Mouse (Mus musculus): ENCODE measurements at regions not wholly inside any gene's neighbourhood (a gene's known extent, or its start where the extent isn't known, plus 50 kb on each side); places are given as distances from the start of the nearest gene placed in this dataset.
A peak's percentile ranks its signal among the peaks of the same experiment; 100 is the strongest.

- no peaks in the 10 kb centered on the region for H3K27me3 ChIP-seq (ENCODE audit: control insufficient read depth, insufficient read depth, low read length, poor library complexity, severe bottlenecking)
- H3K36me3 ChIP-seq (ENCODE audit: control insufficient read depth, insufficient read depth, low read length, poor library complexity, severe bottlenecking) = no peaks in the 10 kb centered on the region
- DNase-seq (ENCODE audit: low read depth, low spot score) = no peak
Measured at GRCm38 (mm10) chr9:71366573-71366972, 119.2 kb downstream of the Polr2m start.

- DNase-seq (ENCODE audit: low read depth, low spot score) = no peak
- Histone ChIP-seq H3K36me3 (ENCODE audit: control insufficient read depth, insufficient read depth, low read length, poor library complexity, severe bottlenecking) (no peaks in the 10 kb centered on the region), H3K27me3 (ENCODE audit: control insufficient read depth, insufficient read depth, low read length, poor library complexity, severe bottlenecking) (no peaks in the 10 kb centered on the region)
Measured at GRCm38 (mm10) chr9:71365177-71365738, 120.5 kb downstream of the Polr2m start.

GRCm38 (mm10) chr9:71364047-71364665 is 121.6 kb downstream of the Polr2m start:
- Histone ChIP-seq H3K27me3 (ENCODE audit: control insufficient read depth, insufficient read depth, low read length, poor library complexity, severe bottlenecking) (no peaks in the 10 kb centered on the region), H3K36me3 (ENCODE audit: control insufficient read depth, insufficient read depth, low read length, poor library complexity, severe bottlenecking) (no peaks in the 10 kb centered on the region)
- DNase-seq (ENCODE audit: low read depth, low spot score) = no peak

GRCm38 (mm10) chr9:71362401-71362800 is 123.3 kb downstream of the Polr2m start:
- no peaks in the 10 kb centered on the region for H3K27me3 ChIP-seq (ENCODE audit: control insufficient read depth, insufficient read depth, low read length, poor library complexity, severe bottlenecking)
- no peak for DNase-seq (ENCODE audit: low read depth, low spot score)
- H3K36me3 ChIP-seq (ENCODE audit: control insufficient read depth, insufficient read depth, low read length, poor library complexity, severe bottlenecking) = no peaks in the 10 kb centered on the region

- DNase-seq (ENCODE audit: low read depth, low spot score) = no peak
- Histone ChIP-seq H3K27me3 (ENCODE audit: control insufficient read depth, insufficient read depth, low read length, poor library complexity, severe bottlenecking) (no peaks in the 10 kb centered on the region), H3K36me3 (ENCODE audit: control insufficient read depth, insufficient read depth, low read length, poor library complexity, severe bottlenecking) (no peaks in the 10 kb centered on the region)
Measured at GRCm38 (mm10) chr9:71361961-71362360, 123.8 kb downstream of the Polr2m start.

GRCm38 (mm10) chr9:71361311-71361710 is 124.4 kb downstream of the Polr2m start:
- no peaks in the 10 kb centered on the region for H3K36me3 ChIP-seq (ENCODE audit: control insufficient read depth, insufficient read depth, low read length, poor library complexity, severe bottlenecking)
- no peak for DNase-seq (ENCODE audit: low read depth, low spot score)
- no peaks in the 10 kb centered on the region for H3K27me3 ChIP-seq (ENCODE audit: control insufficient read depth, insufficient read depth, low read length, poor library complexity, severe bottlenecking)

- Histone ChIP-seq H3K27me3 (ENCODE audit: control insufficient read depth, insufficient read depth, low read length, poor library complexity, severe bottlenecking) (no peaks in the 10 kb centered on the region), H3K36me3 (ENCODE audit: control insufficient read depth, insufficient read depth, low read length, poor library complexity, severe bottlenecking) (no peaks in the 10 kb centered on the region)
- DNase-seq (ENCODE audit: low read depth, low spot score) = no peak
Measured at GRCm38 (mm10) chr9:71360676-71361075, 125.1 kb downstream of the Polr2m start.

GRCm38 (mm10) chr9:71358961-71359360 is 126.8 kb downstream of the Polr2m start:
- no peaks in the 10 kb centered on the region for H3K36me3 ChIP-seq (ENCODE audit: control insufficient read depth, insufficient read depth, low read length, poor library complexity, severe bottlenecking)
- peak; percentile 50 for DNase-seq (ENCODE audit: low read depth, low spot score)

GRCm38 (mm10) chr9:71355721-71356120 is 130.0 kb downstream of the Polr2m start:
- Histone ChIP-seq H3K36me3 (ENCODE audit: control insufficient read depth, insufficient read depth, low read length, poor library complexity, severe bottlenecking) (no peaks in the 10 kb centered on the region), H3K27me3 (ENCODE audit: control insufficient read depth, insufficient read depth, low read length, poor library complexity, severe bottlenecking) (no peaks in the 10 kb centered on the region)
- no peak for DNase-seq (ENCODE audit: low read depth, low spot score)

More at GRCm38 (mm10) chr9:71358961-71359360, 126.8 kb downstream of the Polr2m start:
- no peaks in the 10 kb centered on the region for H3K27me3 ChIP-seq (ENCODE audit: control insufficient read depth, insufficient read depth, low read length, poor library complexity, severe bottlenecking)

All from splenic B cell, adult 2 months (primary cell).